Mouse (Mus musculus): ENCODE measurements around the gene Ffar4.
A peak's percentile ranks its signal among the peaks of the same experiment; 100 is the strongest.

Ffar4 gene

DNA sequence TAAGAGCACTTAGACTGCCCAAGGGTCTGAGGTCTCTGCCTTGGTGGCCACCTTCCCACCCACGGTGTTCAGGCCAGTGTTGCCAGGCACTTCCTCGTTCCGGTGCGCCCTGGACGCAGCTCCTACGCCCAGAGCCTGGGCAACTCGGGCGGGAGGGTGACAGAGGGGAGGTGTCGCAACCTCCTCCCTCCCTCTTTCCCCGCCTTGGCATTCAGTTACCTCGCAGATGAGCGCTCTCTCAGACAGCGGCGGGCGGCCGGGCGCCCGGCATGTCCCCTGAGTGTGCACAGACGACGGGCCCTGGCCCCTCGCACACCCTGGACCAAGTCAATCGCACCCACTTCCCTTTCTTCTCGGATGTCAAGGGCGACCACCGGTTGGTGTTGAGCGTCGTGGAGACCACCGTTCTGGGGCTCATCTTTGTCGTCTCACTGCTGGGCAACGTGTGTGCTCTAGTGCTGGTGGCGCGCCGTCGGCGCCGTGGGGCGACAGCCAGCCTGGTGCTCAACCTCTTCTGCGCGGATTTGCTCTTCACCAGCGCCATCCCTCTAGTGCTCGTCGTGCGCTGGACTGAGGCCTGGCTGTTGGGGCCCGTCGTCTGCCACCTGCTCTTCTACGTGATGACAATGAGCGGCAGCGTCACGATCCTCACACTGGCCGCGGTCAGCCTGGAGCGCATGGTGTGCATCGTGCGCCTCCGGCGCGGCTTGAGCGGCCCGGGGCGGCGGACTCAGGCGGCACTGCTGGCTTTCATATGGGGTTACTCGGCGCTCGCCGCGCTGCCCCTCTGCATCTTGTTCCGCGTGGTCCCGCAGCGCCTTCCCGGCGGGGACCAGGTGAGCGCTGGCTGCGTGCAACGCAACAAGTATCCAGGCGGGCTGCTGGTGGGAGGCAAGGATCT, at the start of gene Ffar4:
Gene Ffar4, plus strand, starts transcription at position 214 of the 901 bp plus-strand sequence.
- DNase-seq (ENCODE audit: low spot score): peak; percentile 56

DNA sequence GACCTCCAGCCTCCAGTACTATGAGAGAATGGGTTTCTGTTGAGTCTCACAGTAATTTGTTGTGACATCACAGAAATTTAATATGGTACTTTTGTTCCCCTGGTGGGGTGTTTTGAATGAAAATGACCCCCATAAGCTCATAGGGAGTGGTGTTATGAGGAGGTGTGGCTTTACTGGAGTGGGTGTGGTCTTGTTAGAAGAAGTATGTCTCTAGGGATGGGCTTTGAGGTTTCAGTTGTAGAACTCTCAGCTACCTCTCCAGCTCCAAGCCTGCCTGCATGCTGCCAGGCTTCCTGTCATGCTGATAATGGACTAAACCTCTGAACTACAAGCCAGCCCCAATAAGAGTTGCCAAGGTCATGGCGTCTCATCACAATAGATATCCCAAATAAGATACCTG, 47.2 kb upstream of the Ffar4 start:
- no peak for DNase-seq (ENCODE audit: low spot score)

DNA sequence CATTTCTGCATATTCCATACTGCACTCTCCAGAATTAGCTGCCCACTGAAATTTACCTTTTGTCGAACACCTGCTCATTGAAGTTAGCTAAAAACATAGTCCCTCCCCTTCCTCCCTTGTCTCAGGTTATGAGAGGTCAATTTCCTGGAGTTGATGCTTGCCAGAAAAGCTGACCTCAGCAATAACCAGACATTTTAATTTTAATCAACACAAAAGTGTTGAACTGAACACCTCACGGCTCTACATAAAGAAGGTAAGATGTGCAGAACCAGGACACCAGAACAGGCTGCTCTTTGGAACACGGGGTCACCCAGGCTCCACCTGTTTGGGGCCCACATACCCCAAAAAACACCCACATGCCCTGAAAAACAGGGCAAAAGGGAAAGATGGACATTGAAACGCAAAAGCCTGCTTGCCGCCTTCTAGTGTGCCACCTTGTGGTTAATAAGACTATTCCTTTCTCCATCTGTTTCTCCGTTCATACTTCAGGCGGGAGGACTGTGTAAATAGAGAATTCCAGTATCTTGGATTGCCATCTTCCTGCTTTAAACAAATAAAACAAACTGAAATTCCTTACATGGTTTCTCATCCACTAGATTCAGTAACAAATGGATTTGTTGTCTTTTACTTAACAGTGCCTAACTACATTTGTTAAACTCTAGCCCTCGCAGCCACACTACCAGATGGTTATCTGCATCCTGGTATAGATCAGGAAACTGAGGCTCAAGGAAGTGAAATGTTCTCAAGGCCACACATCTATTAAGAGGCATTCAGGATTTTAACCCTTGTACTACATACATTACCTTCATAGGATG, 43.4 kb upstream of the Ffar4 start:
- DNase-seq (ENCODE audit: low spot score): peak; percentile 73

DNA sequence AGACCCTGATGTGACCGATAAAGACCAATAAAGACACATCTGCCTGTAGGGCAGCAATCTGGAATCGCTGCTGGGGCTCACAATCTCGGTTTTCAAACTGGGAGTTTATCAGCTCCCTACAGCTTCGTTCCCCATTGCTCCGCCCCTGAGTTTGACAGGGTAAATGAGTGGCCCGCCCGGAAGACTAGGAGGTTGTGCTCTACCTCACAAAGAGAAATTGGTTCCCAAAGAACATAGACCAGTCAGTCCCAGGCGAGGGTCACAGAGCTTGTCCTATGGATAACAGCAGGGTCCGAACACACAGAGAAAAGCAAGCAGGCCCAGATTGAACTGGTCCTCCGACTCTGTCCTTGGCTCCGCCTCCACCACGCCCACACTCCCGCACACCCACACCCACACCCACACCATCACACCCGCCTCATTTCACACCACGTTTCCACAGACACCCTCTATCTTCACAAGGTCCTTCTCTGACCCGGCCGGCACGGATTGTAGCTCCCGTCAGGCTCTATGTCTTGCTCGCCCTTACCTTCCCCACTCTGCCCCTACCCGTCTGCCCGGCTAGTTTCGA, 42.6 kb upstream of the Ffar4 start:
- peak; percentile 80 for DNase-seq (ENCODE audit: low spot score)

DNA sequence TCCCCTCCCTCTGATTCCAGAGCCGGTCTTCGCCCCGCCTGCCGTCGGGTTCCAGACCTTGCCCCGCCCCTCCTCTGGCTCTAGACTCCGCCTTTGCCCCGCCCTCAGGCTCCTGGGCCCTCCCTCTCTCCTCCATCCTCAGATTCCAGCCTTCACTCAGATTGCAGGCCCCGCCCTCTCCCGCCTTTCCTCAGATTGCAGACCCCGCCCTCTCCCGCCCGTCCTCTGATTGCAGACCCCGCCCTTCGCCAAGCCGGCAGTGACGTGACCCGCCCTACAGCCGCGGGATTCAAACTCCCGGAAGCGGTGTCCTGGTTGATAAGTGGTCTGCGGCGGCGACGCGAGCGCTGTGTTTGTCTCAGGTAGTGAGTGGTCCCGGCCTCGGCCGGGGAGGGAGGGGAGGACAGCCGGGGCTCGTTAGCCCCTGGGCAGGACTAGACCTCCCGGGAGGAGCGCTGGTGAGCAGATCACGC, 42.1 kb upstream of the Ffar4 start, which contains the start of gene Cep55:
Gene Cep55, plus strand, starts transcription at position 292 of the 473 bp plus-strand sequence.
- peak; percentile 97 for DNase-seq (ENCODE audit: low spot score)

DNA sequence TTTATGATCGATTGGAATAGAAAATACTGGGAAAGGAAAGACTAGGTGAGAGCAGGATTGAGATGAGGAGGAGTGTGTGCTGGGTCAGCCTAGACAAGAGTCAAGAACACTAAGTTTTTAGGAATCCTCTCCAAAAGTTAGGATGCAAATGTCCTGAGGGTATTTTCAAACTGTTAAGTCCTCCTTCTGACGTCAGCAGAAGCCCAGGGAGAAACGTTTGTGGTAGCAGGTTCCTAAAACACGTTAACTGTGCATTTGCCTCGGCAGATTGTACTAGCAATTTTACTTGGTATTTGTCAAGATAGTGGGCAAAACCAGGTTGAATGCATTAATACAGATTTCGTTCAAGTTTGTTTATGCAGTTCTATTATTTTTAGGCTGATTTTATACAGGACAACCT, 41.1 kb upstream of the Ffar4 start:
- no peak for DNase-seq (ENCODE audit: low spot score)

DNA sequence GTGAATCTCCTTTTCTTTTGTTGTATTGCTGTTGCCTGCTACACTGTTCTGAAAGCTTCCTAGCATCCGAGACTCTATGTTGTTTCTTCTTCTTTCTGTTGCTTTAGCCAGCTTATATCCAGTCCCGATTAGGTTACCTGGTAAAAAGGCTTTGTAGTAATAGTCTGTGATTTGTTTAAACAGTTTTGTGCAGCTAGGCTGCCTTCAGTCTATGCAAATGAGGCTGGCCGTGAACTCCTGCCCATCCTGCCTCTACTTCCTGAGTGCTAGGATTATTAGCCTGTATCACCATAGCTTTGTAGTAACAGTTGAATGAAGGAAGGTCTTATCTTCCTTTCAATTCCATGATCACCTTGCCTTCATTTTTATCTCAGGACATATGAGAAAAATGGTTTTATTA, 40.6 kb upstream of the Ffar4 start:
- DNase-seq (ENCODE audit: low spot score): peak; percentile 8

DNA sequence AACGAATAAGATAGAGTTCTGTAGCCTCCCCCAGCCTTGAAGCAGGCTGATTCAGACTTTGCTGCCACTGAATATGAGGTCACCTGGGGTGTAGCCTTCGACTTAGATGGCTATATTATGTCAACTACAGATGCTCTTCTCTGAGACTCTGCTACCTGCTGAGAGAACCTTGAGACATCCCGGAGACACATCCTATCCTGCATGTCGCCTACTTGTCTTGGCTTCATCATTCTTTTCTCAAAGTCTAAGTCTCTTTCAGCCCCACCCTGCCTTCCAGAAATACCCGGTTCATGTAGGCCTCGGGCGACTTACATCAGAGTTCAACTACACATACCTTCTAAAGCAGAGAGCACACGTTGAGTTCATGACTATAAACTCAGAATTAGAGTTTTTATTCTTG, 39.9 kb upstream of the Ffar4 start:
- DNase-seq (ENCODE audit: low spot score): no peak

DNA sequence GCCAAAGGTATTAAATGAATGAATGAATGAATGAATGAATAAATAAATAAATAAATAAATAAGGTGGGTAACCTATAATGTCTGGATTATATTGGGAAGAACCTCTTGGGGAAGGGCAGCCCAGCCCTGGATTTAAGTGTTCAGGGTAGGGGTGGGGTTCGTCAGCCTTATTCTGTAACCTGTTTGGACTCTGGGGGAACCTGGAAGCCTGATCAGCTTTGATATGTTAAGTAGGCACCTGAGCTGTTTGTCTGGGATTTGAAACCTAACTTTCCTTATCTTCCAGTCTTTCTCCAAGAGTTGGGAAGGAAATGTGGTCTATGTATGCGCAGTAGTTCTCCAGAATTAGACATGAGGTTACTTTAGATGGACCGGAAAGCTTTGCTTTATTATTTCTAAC, 33.7 kb upstream of the Ffar4 start:
- no peak for DNase-seq (ENCODE audit: low spot score)

DNA sequence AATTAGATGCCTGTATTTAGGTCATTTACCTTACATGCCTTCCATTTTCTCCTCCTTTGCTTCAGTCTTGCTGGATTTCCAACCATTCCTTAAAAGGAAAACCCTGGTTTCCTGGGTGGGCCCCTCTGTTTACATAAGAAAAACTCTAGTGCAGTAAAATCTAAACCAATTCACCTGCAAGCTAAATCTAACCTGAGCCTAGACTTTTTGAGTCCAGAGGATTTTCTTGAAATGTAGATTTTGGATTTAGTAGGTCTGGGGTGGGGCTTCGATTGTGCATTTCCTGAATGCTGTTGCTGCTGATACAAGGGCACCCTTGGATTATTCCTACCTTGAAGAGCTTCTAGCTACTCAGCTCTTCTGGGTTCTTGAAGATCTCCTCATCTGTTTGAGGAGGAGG, 32.8 kb upstream of the Ffar4 start:
- no peak for DNase-seq (ENCODE audit: low spot score)

DNA sequence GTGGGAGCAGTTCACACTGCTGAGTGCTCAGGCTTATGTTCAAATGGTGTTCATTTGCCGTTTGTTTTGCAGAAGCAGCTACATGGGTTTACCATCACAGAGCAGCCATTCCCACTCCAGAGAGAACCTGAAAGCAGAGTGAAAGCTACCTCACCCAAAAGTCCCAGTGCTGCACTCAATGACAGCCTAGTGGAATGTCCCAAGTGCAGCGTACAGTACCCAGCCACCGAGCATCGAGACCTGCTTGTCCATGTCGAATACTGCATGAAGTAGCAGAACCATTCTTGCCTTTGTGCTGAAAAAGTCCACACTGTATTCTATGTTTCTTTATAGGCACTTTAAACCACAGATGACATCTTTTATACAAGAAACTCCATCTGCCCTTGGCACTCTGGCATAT, 23.6 kb upstream of the Ffar4 start:
- no peak for DNase-seq (ENCODE audit: low spot score)

DNA sequence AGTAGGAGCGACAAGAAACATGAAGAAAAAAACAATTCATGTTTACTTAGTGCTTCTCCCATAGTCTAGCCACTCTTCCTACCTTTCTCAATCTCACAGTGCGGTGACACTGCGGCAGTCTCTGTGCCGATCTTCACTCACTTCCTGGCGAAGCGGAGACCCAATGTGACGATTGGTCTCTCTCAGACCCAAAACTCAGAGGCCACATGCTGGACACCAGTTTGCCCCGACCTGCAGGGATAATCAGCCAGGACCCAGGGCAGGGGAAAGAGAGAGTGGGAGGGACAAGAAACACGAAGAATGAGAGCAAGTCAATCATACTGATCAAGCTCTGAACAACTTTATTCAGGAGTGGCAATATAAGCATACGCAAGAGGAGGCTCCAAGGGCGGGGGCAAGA, 21.8 kb upstream of the Ffar4 start:
- no peak for DNase-seq (ENCODE audit: low spot score)

DNA sequence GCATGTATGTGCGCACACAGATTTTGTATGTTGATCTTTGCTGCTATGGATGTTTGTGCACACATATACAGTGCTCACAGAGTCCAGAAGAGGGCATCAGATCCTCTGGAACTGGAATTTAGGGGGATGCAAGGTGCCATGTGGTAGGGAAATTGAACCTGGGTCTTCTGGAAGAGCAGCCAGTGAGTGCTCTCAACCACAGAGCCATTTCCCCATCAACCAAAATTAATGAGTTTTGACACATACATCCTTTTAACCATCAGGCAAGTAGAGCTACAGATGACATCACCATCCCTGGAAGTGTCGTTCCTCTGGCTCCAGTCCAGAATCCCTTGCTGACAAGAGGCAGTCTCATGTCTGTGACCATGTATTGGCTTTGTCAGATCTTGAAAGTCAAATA, 20.6 kb upstream of the Ffar4 start:
- DNase-seq (ENCODE audit: low spot score): peak; percentile 16

DNA sequence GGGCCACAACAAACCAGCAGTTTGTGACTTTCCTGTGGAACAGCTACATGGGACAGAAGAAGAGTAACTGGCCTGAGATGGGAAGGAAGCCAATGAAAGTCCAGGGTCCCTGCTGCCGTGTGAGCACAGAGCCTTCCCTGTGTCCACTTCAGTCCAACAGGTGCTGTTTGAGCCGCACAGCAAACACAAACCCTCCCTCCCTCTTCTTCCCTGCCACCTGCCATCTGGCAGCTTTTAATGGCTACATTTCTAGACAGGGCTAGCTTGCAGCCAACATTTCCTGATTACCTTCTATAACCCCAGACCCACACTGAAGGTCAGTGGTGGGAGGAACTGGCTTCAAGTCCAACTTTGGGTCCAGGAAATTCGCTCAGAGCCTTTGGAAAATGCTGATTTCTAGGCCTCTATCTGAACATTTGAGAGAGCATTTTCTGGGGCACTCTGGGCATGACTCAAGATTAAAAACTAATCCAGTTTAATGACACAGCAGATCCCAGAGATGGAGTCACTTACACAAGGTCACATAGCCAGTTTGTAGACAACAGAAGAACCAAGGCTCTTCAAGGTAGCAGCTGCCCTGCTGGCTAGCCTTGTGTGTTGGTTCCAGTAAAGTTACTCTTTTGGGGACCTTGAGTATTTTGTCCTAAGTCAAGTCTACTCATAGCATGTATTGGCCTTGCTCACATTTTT, 18.9 kb upstream of the Ffar4 start:
- no peak for DNase-seq (ENCODE audit: low spot score)

DNA sequence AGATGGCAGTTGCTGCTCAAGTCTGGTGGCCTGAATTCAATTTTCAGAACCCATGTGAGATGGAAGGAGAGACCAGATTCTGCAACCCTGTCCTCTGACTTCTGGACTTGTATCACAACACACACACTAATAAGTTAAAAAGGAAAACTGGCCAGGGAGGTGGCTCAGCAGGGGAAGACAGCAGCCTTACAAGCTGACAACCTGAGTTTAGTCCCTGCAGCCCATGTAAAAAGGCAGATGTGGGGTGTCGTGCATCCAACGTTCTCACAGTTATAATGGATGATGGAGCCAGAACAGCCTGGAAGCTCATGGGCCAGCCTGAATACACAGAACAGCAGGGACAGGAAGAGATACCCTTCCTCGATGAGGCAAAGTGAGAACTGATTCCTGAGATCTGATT, 15.5 kb upstream of the Ffar4 start:
- DNase-seq (ENCODE audit: low spot score): no peak

DNA sequence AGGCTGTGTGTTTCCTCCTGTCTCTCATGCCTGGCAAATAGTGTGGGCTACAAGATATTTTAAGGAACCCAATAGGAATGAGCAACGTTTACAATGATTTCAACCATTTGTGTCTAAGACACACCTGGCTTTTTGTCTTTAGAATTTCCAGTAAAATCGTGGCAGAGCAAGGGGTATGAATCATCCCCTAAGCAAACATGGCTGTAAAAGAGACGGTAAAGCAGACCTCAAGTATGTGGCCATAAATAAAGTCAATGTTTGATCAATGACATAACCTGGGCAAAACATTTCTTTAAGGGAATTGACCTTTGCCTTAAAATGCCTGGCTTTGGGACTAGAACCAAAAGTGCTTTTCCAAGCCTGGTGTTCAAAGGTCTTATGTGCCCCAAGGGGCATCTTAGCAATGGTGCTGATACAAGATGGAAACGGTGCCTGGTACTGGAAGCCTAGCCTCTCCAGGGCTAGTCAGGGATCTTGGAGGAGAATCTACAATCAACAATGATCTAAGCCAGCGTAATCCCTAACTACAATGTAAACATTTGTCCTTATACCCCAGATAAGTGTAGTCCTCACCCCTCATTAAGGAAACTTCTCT, 13.8 kb upstream of the Ffar4 start:
- DNase-seq (ENCODE audit: low spot score): no peak

DNA sequence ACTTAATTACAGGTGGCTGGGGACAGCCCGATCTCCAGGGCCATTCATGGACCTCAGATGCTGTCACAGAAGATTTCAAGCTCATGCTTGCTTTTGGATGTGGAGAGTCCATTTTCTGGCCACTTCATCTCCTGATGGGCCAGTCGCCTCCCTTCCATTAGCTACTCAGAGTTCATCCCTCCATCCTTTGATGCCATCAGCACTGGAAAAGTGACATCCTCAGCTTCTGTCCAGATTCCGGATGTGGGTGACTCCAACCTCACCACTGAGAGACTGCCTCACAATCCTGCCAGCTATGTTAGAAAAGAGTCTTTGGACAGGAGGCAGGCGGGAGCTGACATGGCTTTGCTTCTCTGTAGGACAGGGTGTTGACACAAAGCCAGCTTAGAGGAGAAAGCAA, 11.0 kb upstream of the Ffar4 start:
- DNase-seq (ENCODE audit: low spot score): no peak

DNA sequence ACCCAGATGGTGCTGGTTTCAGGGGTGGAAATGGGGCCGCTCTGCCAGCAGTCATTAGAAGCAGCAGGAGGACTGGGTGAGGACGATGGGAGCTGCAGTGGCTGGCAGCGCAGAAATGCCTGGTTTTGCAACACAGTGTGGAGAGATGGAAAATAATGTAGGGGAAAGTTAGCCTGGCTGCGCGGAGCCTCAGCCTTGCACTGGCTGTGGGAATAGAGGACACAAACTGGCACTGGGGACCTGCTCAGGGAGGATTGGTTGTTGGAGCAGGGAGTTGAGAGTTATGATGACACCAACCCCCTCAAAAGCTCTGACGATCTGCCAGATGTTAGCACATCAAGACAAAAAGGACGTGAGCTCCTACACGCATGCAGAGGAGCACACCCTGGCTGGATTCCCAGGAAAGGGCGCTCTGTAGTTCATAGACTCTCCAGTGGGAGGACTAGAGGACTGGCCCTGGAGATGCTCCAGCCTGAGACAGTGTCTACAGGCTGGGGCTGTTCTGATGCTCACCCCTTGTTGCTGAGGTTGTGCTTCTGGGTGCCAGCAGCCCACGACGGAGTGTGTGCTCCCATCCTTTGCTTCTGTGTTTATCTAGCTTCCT, 9.8 kb upstream of the Ffar4 start:
- peak; percentile 48 for DNase-seq (ENCODE audit: low spot score)

DNA sequence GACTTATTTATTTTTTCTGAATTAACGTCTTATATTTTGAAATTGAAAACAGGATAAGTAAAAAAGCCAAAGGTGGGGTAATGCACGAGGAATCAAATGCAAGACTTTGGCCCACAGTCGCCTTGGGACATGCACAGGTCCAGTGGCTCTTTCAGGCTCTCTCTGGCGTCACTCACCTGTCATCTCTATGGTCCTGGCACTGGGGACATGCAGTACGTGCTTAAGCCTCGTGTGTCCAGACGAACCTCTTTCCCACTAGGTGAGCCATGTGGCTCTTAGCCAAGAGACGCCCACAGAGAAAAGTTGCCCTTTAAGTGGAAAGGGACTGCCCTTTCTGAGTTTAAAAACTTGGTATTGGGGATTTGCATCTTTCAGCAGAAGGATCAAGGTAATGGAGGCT, 7.5 kb upstream of the Ffar4 start:
- DNase-seq (ENCODE audit: low spot score): no peak

DNA sequence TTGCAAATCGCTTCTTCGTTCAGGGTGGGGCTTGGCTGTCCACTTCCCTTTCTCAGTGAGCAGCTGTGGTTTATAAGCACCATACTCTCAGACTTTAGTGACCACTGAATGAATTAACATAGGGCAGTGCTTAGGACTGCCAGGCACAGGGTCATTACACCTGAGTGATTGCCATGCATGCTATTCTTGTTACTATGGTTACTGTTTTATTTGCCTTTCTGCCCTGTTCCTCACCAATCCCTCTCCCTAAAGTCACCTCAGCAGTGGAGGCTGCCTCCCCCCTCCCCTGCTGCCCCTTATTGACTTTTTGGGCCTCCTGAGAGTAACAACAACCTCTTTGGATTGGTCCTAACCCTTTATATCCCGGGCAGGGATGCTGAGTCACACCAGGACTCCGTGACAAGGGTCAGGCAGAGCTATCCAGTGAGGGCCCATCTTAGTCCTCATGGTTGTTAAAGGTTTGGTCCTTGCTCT, 5.3 kb upstream of the Ffar4 start:
- DNase-seq (ENCODE audit: low spot score): peak; percentile 15

DNA sequence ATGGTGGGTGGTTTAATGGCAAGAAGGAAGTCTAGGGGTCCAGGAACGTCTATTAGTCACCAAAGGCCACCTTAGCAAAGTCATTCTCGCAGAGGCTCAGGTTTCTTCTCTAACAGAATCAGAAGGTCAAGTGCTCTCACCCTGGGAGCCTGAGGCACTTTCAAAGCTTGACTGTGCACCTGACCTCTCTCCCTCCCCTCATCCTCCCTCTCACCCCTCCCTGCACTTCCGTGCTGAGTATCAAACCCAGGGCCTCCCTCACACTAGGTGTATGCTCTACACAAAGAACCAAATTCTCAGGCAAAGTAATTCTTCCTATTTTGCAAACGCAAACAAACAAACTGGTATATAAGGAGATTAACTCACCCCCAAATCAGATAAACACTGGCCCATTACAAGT, 640 bp upstream of the Ffar4 start:
- peak; percentile 14 for DNase-seq (ENCODE audit: low spot score)

All from embryo, embryonic 10 days (tissue).